Mouse (Mus musculus): ENCODE data around the gene Stard13. TPM values are rescaled to one million over a fixed set of nuclear protein-coding genes. Genes with fewer than 3 reads are reported as not detected.

The Stard13 gene
- polyA plus RNA-seq, 1 experiment, result 24.8 TPM

- no peak for DNase-seq (ENCODE audit: low spot score)
Measured at GRCm38 (mm10) chr5:151105054-151105971, 128.3 kb downstream of the Stard13 start.

GRCm38 (mm10) chr5:151104354-151105053 is 129.1 kb downstream of the Stard13 start:
- no peak for DNase-seq (ENCODE audit: low spot score)

GRCm38 (mm10) chr5:151103284-151103683 is 130.4 kb downstream of the Stard13 start:
- no peak for DNase-seq (ENCODE audit: low spot score)

- no peak for DNase-seq (ENCODE audit: low spot score)
Measured at GRCm38 (mm10) chr5:151102262-151102661, 131.4 kb downstream of the Stard13 start.

- no peak for DNase-seq (ENCODE audit: low spot score)
Measured at GRCm38 (mm10) chr5:151096012-151096411, 137.6 kb downstream of the Stard13 start.

- no peak for DNase-seq (ENCODE audit: low spot score)
Measured at GRCm38 (mm10) chr5:151092886-151093665, 140.6 kb downstream of the Stard13 start.

- DNase-seq (ENCODE audit: low spot score), result no peak
Measured at GRCm38 (mm10) chr5:151090996-151091395, 142.6 kb downstream of the Stard13 start.

GRCm38 (mm10) chr5:151089201-151089600 is 144.4 kb downstream of the Stard13 start:
- DNase-seq (ENCODE audit: low spot score), result no peak

GRCm38 (mm10) chr5:151086425-151087202 is 147.0 kb downstream of the Stard13 start:
- DNase-seq (ENCODE audit: low spot score), result no peak

- DNase-seq (ENCODE audit: low spot score), result no peak
Measured at GRCm38 (mm10) chr5:151085749-151086148, 147.9 kb downstream of the Stard13 start.

DNA sequence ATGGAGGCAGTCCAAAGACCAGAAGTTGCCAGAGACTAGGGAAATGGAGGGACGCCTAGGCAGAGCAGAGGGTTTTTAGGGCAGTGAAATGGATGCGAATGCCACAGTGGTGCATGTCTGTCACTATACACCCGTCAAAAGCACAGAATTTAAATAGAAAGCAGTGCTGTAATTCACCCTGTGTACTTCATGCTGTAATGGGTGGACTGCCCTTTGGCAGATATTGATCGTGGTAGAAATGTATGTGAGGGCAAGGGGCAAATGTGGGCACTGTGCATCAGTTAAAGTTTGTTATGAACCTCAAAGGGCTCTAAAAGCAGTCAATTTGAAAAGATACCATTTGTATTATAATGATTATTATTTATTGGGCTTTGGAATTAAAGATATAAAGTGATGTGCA is 153.4 kb downstream of the Stard13 start:
- DNase-seq (ENCODE audit: low spot score), result no peak

DNA sequence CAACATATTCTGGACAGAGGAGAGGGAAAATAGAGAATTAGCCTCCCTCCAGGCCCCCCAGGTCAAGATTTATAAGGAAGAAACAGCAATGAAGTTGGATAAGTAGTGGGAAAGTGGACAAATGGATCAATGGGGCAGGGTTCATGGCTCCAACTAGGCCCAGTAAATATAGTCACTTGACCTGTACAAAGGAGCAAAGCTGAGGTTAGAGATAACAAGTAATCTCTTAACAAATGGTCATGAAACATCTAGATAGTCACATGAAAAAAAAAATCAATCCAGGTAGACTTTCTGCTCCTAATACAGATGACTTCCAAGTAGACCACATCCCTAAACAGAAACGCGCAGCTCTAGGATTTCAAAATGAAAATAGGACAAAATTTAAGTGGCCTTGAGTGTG is 155.7 kb downstream of the Stard13 start:
- no peak for DNase-seq (ENCODE audit: low spot score)

- DNase-seq (ENCODE audit: low spot score), result no peak
Measured at GRCm38 (mm10) chr5:151076917-151077316, 156.7 kb downstream of the Stard13 start.

DNA sequence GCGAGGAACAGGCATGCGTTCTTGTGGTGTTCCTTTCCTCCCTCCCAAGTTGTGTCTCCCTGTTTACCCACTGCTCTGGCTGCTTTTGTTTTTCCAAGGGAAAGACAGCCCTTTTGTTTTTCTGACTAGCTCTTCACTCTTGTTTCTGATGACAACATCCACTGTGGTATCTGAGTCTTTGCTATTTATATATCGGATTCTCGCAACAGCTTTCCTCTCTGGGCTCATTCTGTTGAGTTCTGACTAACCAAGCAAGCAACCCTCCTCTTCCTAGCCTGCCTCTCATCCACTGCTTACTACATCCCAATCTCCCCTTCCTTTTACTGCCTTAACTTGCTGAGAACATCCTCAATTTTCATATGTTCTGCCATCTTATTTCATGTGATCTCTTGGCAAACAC is 159.4 kb downstream of the Stard13 start:
- DNase-seq (ENCODE audit: low spot score), result no peak

DNA sequence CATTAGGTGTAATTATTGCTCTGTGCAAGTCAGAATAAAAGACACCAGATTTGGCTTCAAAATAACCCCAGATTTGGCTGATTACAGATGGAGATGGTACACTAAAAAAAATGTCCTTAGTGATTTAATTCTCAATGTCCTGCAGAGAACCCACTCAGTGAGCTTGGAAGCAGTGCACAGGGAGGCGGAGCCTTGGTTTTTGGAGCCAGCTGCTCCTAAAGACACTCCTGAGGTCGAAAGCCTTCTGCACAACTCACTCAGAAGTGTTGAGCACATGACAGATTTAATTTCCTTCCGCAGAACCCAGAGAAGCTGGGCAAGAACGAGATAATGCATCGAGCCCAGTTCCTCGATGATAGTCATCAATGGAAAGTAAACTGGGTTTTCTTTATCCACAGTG is 162.2 kb downstream of the Stard13 start:
- no peak for DNase-seq (ENCODE audit: low spot score)

DNA sequence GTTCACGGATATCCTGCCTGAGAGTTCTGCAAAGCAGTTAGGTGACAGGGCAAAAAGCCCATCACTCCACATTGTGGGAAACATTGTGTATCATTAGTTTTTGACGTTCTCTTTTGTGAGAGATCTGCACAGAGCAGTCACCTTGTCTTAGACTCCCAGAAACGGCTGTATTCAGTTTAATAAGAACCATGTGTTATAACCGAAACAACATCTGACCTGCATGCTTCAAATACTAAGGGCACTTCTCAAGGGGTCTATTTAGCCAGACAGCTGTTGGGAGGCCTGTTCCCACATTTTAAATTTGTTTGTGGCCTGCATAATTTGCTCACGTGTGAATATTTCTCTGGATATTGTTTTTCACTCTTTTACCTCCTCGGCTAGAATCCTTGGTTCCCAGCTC is 162.7 kb downstream of the Stard13 start:
- DNase-seq (ENCODE audit: low spot score), result no peak

GRCm38 (mm10) chr5:151069569-151069968 is 164.1 kb downstream of the Stard13 start:
- no peak for DNase-seq (ENCODE audit: low spot score)

DNA sequence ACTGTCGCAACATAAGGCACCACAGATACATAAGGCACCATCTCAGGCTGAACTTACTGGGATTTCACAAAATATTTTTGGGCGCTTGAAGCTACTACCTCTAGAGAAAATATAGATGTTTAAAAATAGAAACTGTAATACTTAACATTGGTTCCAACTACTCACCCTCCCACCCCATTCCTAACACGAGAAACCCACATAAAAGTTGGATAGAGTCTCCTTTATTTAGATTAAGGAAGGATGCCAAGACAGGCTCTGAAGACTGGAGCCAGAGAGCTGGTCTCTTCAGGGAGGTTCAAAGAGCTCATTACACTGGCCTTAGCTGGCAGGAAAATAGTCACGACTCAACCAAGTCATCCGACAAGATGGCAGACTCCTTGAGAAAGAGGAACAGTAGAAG is 167.6 kb downstream of the Stard13 start:
- no peak for DNase-seq (ENCODE audit: low spot score)

DNA sequence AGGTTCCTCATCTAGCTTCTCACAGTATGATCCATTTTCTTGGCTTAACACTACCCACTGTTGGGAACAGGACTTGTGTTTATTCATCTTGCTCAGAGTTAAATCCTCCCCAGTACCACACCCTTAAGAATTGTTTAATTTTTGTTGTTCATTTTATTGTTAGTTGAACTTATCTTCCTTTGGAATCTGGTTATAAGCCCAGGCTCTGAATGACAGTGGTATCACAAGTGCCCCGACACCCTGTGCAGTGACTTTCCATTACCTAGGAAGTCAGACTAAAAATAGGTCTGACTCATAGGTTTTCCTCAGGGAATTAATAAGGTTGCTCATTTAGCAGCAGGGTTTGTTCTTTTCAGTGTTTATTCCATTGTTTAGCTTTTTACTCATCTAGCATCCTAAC is 168.4 kb downstream of the Stard13 start:
- DNase-seq (ENCODE audit: low spot score), result no peak

DNA sequence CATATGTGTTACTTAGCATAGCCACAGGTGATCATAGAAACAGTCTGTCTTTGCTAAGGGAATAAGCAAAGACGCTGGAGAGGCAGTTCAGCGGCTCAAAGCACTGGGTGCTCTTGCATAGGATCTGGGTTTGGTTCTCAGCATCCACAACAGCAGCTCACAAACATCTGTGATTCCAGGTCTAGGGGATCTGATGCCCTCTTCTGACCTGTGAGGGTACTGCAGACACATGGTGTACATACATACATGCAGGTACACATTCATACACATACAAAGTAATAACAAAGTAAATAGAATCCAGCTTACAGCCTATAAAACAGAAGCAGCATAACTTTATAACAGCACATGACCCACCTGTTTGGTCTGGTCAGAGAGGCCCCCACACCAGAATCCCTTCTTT is 171.7 kb downstream of the Stard13 start:
- no peak for DNase-seq (ENCODE audit: low spot score)

DNA sequence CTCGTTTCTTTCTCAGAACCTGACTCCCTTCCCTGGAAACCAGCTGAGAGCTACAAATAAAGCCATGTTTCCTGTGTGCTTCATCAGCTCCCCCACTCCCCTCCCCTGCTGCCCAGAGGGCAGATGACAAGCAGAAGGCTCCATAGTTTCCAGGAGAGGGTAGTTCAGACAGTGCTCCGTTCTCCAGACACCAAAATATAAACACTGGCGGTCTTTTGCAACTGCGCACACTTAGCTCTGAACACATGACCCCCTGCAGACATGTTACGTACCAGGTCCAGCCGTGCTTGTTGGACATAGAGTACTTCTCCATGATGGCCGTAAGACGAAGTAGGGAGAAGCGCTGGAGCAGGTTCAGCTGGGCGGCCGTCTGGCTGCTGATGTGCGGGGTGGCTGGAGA is 173.2 kb downstream of the Stard13 start:
- DNase-seq (ENCODE audit: low spot score), result no peak
